Mouse (Mus musculus): ENCODE data around the gene Abhd14a. TPM values are rescaled to one million over a fixed set of nuclear protein-coding genes. Genes with fewer than 3 reads are reported as not detected.

The Abhd14a gene
- polyA plus RNA-seq, 1 experiment from 2014 or later: 16.2 TPM

GRCm38 (mm10) chr9:106406443-106407078 lies 40.9 kb downstream of the Abhd14a start:
- WGBS (ENCODE audit: insufficient replicate concordance): 48% methylated on average over 8 of the region's 8 CpGs
- DNase-seq (no peak), ATAC-seq (no peak)
- Histone ChIP-seq H3K9ac (replicated peaks) (no peak overlapping the region), H3K27ac (ENCODE audit: low read depth) (no peak overlapping the region), H3K27me3 (ENCODE audit: insufficient read depth, low read length) (no peaks in the 10 kb centered on the region), H3K4me1 (ENCODE audit: insufficient read depth) (peaks cover 35% of the 10 kb centered on the region), H3K36me3 (replicated peaks; ENCODE audit: insufficient read depth, low read length) (no peaks in the 10 kb centered on the region), H3K4me2 (ENCODE audit: low read depth, low read length) (no peak overlapping the region), H3K4me3 (ENCODE audit: low read depth, low read length) (no peak overlapping the region), H3K9me3 (ENCODE audit: low read length) (no peaks in the 10 kb centered on the region)
- TF ChIP-seq CTCF (IDR thresholded peaks at IDR 0.05; ENCODE audit: low read depth) (no peak), EP300 (IDR thresholded peaks at IDR 0.05; ENCODE audit: low read depth) (no peak)

DNA sequence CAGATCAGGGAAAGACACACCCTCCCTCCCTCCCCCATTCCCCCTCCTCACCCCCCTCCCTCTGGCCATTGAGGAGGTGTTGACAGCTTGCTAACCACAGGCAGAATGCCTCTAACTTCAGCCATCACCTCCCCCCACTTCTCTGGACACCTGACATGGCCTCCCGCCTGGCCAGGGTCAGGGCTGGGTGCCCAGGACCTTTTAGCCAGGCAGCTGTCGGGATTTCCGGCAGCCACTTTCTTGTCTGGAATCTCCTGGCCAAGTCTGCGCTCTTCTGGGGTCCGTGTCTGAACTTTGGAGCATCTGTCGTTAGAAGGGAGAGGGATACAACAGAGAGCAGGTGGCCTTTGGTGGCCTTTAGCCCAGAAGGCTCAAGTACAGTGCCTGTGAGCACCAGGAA lies 42.2 kb downstream of the Abhd14a start:
- Histone ChIP-seq H3K4me3 (ENCODE audit: low read depth, low read length) (no peak overlapping the region), H3K9me3 (ENCODE audit: low read length) (no peaks in the 10 kb centered on the region), H3K36me3 (replicated peaks; ENCODE audit: insufficient read depth, low read length) (no peaks in the 10 kb centered on the region), H3K9ac (replicated peaks) (no peak overlapping the region), H3K4me1 (ENCODE audit: insufficient read depth) (peaks cover 28% of the 10 kb centered on the region), H3K27ac (ENCODE audit: low read depth) (no peak overlapping the region), H3K27me3 (ENCODE audit: insufficient read depth, low read length) (no peaks in the 10 kb centered on the region), H3K4me2 (ENCODE audit: low read depth, low read length) (no peak overlapping the region)
- DNase-seq (no peak), ATAC-seq (no peak)
- 50% methylated on average over 6 of the region's 6 CpGs for WGBS (ENCODE audit: insufficient replicate concordance)
- TF ChIP-seq EP300 (IDR thresholded peaks at IDR 0.05; ENCODE audit: low read depth): no peak
- TF ChIP-seq CTCF (IDR thresholded peaks at IDR 0.05; ENCODE audit: low read depth): no peak

DNA sequence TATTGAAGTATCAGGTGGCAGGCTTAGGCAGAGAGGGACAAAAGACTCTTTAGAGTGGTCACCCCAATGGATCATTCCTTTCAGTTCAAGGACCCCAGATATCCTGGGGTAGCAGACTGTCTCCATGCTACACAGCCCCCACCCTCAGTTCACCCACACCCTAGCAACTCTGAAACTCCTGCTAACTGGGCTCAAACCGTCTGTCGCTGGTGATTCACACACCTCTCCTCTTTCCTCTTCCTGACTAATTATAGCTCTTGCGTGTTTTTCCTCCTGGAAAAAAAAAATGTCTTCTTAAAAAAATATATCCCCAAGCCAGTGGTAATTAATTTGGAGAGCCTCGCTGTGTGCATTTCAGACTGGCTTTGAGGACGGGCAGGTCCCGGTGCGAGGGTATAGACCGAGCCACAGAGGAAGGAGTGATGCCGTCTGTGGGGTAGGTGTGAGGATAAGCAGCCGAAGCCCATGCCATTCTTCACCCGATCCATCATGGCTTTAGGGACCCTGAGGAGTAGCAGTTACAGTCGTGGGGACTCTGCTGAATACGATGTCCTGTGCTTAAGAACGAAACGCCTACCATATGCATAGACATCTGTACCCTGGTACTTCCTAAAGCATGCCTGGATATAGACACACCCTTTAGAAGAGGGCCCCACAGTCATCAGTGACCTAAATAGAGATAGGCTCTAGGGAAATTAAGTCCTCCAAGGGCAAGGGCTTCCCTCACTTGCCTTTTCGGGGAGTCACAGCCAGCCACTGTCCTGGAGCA lies 44.7 kb downstream of the Abhd14a start:
- ATAC-seq (no peak), DNase-seq (no peak)
- peak overlapping the region; percentile 50 for H3K27ac ChIP-seq (ENCODE audit: low read depth)
- H3K4me3 ChIP-seq (ENCODE audit: low read depth, low read length): no peak overlapping the region
- no peak overlapping the region for H3K9ac ChIP-seq (replicated peaks)
- no peaks in the 10 kb centered on the region for H3K9me3 ChIP-seq (ENCODE audit: low read length)
- TF ChIP-seq CTCF (IDR thresholded peaks at IDR 0.05; ENCODE audit: low read depth) (no peak), EP300 (IDR thresholded peaks at IDR 0.05; ENCODE audit: low read depth) (no peak)
- H3K36me3 ChIP-seq (replicated peaks; ENCODE audit: insufficient read depth, low read length): no peaks in the 10 kb centered on the region
- 79% methylated on average over 16 of the region's 16 CpGs for WGBS (ENCODE audit: insufficient replicate concordance)
- H3K27me3 ChIP-seq (ENCODE audit: insufficient read depth, low read length): no peaks in the 10 kb centered on the region
- peaks cover 44% of the 10 kb centered on the region for H3K4me1 ChIP-seq (ENCODE audit: insufficient read depth)
- peak overlapping the region; percentile 30; the same call in 1 of the 2 replicates for H3K4me2 ChIP-seq (ENCODE audit: low read depth, low read length)

DNA sequence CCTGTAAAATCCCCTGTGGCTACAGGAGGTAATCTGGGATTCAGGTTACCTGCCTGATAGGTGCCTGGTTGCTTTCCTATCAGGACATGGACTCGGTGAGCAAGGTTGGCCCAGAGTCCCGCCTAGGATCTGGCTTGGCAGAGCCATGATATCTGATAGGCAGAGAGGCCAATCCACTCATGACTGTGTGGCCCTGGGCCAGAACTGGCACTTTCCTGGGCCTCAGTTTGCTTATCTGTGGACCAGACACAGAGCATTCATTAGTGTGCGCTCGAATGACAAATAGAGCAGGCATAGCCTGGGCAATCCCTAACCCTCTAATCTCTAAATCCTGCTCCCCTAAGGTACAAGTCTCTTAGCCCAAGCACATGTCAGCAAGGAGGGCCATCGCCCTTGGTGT lies 45.3 kb downstream of the Abhd14a start:
- peak; percentile 82 for TF ChIP-seq EP300 (IDR thresholded peaks at IDR 0.05; ENCODE audit: low read depth)
- TF ChIP-seq CTCF (IDR thresholded peaks at IDR 0.05; ENCODE audit: low read depth): no peak
- ATAC-seq (peak; percentile 78), DNase-seq (peak; percentile 67)
- Histone ChIP-seq H3K4me3 (ENCODE audit: low read depth, low read length) (no peak overlapping the region), H3K27me3 (ENCODE audit: insufficient read depth, low read length) (no peaks in the 10 kb centered on the region), H3K9me3 (ENCODE audit: low read length) (no peaks in the 10 kb centered on the region), H3K9ac (replicated peaks) (no peak overlapping the region), H3K4me2 (ENCODE audit: low read depth, low read length) (peak overlapping the region; percentile 30; the same call in 1 of the 2 replicates), H3K27ac (ENCODE audit: low read depth) (peak overlapping the region; percentile 50), H3K36me3 (replicated peaks; ENCODE audit: insufficient read depth, low read length) (no peaks in the 10 kb centered on the region), H3K4me1 (ENCODE audit: insufficient read depth) (peaks cover 48% of the 10 kb centered on the region)
- 65% methylated on average over 5 of the region's 5 CpGs for WGBS (ENCODE audit: insufficient replicate concordance)

DNA sequence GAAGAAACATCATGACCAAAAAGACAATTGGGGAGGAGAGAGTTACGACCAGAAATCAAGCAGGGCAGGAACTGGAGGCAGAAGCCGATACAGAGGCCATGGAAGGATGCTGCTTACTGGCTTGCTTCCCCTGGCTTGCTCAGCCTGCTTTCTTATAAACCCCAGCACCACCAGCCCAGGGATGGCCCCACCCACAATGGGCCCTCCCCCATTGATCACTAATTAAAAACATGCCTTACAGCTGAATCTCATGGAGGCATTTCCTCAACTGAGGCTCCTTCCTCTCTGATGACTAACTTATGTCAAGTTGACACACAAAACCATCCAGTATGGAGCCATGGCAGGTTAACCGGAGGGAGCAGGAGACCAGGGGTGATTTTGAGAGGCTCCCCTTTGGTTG lies 47.7 kb downstream of the Abhd14a start:
- no peak for TF ChIP-seq CTCF (IDR thresholded peaks at IDR 0.05; ENCODE audit: low read depth)

DNA sequence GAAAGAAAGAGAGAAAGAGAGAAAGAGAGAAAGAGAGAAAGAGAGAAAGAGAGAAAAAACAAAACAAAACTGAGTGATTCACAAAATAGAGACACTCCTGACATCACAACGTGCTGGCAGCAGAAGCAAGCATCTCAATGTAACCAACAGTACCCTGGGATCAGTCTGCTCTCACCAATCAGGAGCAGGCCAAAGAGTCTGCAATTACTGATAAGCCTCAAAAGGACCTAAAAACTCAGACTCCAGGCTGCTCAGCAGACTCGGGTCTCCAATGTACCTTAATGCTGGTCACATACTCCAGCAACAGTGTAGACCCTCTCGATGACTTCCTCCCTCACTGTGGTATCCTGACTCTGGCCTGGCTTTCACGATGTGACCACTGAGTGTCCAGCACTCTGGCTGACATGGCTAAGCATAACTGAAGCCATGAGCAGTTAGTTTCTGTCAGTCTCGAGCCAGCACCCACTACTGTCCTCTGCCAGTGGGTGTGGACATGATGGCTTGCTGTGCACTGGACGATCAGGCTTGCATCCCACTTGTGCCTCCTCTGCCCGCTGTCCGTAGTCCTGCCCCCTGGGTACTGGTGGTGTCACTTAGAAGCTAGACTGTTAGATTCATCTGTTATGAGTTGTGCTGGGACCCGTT lies 48.7 kb downstream of the Abhd14a start:
- H3K27ac ChIP-seq (ENCODE audit: low read depth): peak overlapping the region; percentile 84

More for the DNA sequence above, 47.7 kb downstream of the Abhd14a start:
- 0 out of 2 replicates have a peak overlapping the region, but pooled peaks have one; percentile 13 for H3K4me2 ChIP-seq (ENCODE audit: low read depth, low read length)
- H3K9ac ChIP-seq (replicated peaks): no peak overlapping the region
- H3K4me1 ChIP-seq (ENCODE audit: insufficient read depth): peaks cover 50% of the 10 kb centered on the region
- no peaks in the 10 kb centered on the region for H3K36me3 ChIP-seq (replicated peaks; ENCODE audit: insufficient read depth, low read length)
- peak overlapping the region; percentile 84; the same call in 1 of the 2 replicates for H3K27ac ChIP-seq (ENCODE audit: low read depth)
- H3K27me3 ChIP-seq (ENCODE audit: insufficient read depth, low read length): no peaks in the 10 kb centered on the region
- ATAC-seq (no peak), DNase-seq (no peak)
- no peak overlapping the region for H3K4me3 ChIP-seq (ENCODE audit: low read depth, low read length)
- no peaks in the 10 kb centered on the region for H3K9me3 ChIP-seq (ENCODE audit: low read length)
- 85% methylated on average over 3 of the region's 3 CpGs for WGBS (ENCODE audit: insufficient replicate concordance)

More for the DNA sequence above, 48.7 kb downstream of the Abhd14a start:
- ATAC-seq (peak; percentile 87), DNase-seq (peak; percentile 45)
- H3K9me3 ChIP-seq (ENCODE audit: low read length): no peaks in the 10 kb centered on the region
- TF ChIP-seq CTCF (IDR thresholded peaks at IDR 0.05; ENCODE audit: low read depth) (no peak), EP300 (IDR thresholded peaks at IDR 0.05; ENCODE audit: low read depth) (peak; percentile 91)
- no peak overlapping the region for H3K4me3 ChIP-seq (ENCODE audit: low read depth, low read length)
- H3K27me3 ChIP-seq (ENCODE audit: insufficient read depth, low read length): no peaks in the 10 kb centered on the region
- H3K36me3 ChIP-seq (replicated peaks; ENCODE audit: insufficient read depth, low read length): no peaks in the 10 kb centered on the region
- H3K4me1 ChIP-seq (ENCODE audit: insufficient read depth): peaks cover 55% of the 10 kb centered on the region
- no peak overlapping the region for H3K9ac ChIP-seq (replicated peaks)
- peak overlapping the region; percentile 31 for H3K4me2 ChIP-seq (ENCODE audit: low read depth, low read length)
- 55% methylated on average over 9 of the region's 9 CpGs for WGBS (ENCODE audit: insufficient replicate concordance)

All from liver, postnatal 0 days (tissue).